Mouse (Mus musculus): ENCODE measurements at regions not wholly inside any gene's neighbourhood (a gene's known extent, or its start where the extent isn't known, plus 50 kb on each side); places are given as distances from the start of the nearest gene placed in this dataset.
A peak's percentile ranks its signal among the peaks of the same experiment; 100 is the strongest.

DNA sequence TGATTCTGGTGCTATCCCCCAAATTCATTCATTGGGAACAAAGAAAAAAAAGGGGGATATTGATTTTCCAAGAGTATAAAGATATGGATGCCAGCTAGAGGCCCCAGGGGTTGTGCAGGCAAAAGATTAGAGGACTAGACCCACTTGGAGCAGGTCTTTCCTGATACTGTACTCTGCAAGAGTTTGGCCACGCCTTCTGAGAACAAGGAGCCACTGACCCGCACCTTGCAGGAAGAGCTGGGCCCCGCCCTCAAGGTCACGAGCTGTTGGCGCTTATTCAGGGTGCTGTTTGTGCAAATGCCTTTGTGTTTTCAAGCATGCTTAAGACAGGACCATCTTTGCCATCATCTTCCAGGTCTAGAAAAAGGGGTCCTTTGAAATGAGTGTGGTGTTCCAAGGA, 54.5 kb upstream of the Slc7a1 start:
- no peak for DNase-seq

DNA sequence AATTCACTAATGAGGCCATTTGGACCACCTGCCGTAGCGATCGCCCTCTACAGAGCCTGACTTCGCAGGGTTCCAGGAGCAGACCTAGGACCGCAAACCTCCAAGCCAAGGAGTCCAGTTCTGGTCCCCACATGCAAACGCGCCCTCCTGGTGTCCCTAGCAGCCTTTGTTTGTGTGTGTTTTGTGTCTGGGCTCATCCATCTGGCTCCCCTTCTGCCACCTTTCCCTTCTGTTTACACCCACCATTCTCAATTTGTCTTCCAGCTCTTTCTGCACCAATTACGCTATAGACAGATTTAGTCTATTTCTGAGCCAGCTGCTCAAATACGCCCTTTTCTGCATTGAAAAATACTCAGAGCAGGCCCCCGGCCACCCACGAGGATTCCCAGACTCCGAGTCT, 54.1 kb upstream of the Slc7a1 start:
- peak; percentile 84 for DNase-seq

- DNase-seq: no peak
These were observed 53.4 kb upstream of the Slc7a1 start for GRCm38 (mm10) chr5:148452909-148453632.

GRCm38 (mm10) chr5:148451811-148452210, 52.1 kb upstream of the Slc7a1 start:
- no peak for DNase-seq

- DNase-seq: peak; percentile 42
These were observed 51.2 kb upstream of the Slc7a1 start for GRCm38 (mm10) chr5:148450924-148451323.

Data from layer of hippocampus, adult 9-11 months (tissue).